Mouse (Mus musculus) liver, adult (tissue): ENCODE measurements around the gene Prkce.

Experiments used
- GATA4 ChIP-seq: IDR thresholded peaks from 2 replicates; pipeline ENCODE4 v1.6.1; 2014; ENCODE audit warnings: mild to moderate bottlenecking, low read length; ENCODE audit not compliant: insufficient replicate concordance

Prkce gene

GRCm38 (mm10) chr17:86433813-86434212, 266.2 kb downstream of the Prkce start:
- no peak for TF ChIP-seq GATA4

GRCm38 (mm10) chr17:86434781-86435180, 267.2 kb downstream of the Prkce start:
- no peak for TF ChIP-seq GATA4

DNA sequence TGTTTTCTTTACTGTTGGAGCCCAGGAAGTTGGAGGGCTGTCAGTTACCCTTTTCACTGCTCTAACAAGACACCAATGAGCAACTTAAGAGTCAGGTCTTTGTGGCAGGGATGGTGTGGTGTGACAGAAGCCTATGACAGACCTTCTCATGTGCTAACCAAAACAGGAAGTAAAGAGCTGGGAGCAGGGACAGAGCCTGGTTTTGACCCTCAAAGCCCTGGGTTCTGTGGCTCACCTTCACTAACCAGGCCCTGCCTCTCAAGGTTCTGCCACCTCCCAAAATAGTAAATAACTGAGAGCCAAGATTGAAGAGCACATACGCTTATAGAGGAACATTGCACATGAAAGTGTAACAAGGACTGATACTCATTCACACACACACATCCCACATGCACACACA, 268.0 kb downstream of the Prkce start:
- no peak for TF ChIP-seq GATA4

DNA sequence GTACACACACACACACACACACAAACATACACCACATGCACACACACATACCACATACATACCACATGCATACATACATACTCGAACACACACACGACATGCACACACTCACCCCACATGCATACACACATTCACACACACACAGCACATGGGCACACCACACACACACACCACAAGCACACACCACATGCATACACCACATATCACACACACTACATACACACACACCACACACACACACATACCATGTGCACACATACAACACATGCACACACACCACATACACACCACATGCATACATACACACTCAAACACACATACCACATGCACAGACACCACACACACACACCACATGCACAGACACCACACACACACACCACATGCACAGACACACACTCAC, 268.4 kb downstream of the Prkce start:
- no peak for TF ChIP-seq GATA4

- no peak for TF ChIP-seq GATA4
Observed at GRCm38 (mm10) chr17:86436583-86437370, 269.2 kb downstream of the Prkce start.

DNA sequence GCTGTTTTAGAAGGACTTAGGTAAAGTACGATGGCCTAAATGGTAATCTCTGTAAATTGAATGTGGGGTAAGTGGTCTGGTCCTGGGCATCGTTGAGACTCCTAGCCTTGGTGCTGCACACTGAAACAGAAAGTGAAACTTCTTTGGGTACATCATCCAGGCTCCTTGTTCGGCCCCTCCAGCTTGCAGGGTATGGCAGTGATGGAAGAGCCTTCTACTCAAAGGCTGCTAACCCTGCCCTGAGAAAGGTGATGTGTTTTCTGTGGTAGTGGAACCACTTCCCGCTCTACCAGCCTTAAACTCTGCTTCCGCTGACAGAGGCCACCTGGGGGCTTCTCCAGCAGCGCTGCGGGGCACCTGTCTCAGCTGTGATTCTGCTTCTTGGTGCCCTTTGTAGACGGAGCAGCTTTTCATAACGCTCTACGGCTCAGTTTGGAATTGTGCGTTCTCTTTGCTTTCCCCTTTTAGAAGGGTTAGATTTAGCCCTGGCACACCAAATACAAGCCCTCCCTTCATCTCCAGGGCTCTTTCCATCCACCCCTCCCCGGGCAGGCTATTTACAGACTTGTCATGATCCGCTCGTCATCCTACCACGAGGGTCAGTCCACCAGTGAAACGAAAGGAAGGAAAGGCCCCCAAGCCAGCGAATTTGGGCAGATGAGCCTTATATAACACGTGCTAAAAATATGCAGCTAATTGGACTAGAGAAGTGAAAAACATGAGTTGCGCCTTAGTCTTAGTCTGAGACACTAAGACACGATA, 270.1 kb downstream of the Prkce start:
- TF ChIP-seq GATA4, result no peak

DNA sequence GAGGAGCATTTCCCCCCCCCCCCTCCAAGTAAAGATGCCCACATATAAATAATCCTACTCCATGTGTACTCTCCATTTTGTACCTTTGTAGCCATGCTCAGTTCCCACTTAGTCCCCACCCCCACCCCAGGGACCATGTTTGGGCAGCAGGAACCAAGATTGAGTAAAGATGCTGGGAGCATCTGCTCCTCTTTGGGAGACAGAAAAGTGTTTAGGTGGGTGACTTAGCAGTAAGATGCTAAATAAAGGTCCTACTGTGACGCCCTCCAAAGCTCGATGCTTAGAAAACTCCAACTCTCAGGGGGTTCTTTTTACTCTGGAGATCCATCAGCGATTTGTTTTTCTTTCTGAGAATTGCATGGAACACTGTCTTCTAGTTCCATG, 270.7 kb downstream of the Prkce start:
- no peak for TF ChIP-seq GATA4

- no peak for TF ChIP-seq GATA4
Observed at GRCm38 (mm10) chr17:86438763-86439162, 271.2 kb downstream of the Prkce start.

GRCm38 (mm10) chr17:86441098-86441497, 273.5 kb downstream of the Prkce start:
- no peak for TF ChIP-seq GATA4

DNA sequence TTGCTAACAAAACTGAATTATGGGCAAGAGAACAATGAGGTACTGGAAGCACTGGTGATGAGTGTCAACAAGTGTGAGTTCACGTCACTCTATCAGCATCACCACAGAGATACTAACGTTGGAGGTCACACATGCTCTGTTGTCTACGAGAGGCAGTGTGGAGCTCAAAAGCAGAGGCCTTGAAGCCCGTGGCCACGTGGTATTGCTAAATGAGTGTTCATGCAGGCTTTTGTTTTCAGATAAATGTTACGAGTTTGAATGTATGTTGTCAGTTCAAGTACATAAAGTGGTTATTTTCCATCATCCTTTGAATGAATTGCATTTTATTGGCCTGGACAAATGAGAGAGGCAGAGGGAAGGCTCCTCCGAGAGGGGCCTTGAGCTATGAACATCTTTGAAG, 276.3 kb downstream of the Prkce start:
- no peak for TF ChIP-seq GATA4

GRCm38 (mm10) chr17:86444578-86445419, 277.2 kb downstream of the Prkce start:
- no peak; the same call in 1 of the 2 replicates for TF ChIP-seq GATA4

DNA sequence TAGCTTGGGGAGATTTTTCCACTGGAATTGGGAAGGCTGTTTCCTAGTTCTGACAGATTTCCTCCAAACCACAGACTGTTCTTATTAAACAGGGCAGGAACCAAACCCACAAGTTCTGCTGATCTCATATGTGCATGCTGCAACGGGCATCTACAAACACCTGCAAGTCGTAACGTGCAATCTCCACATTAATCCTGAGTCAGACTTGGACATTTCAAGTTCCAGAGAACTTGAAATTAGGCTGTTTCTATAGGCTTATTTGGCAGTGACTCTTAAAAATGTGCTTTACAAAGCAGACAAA, 277.8 kb downstream of the Prkce start:
- no peak for TF ChIP-seq GATA4

DNA sequence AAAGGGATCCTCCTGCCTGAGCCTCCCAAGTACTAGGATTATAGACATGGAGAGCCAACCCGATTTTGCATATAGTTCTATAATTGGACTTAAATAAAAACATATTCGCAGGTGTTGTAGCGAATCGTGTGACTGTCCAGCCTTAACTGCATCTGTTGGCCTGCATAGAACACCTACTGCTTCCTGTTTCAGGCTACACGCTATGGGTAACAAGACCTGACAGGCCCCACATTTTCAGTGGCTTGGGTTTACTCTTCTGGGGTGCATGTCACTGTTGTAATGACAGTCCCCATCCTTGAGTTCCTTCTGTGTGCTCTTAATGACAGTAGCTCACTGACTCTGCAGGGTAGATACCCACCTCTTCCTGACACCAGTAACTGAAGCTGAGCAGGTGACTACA, 278.3 kb downstream of the Prkce start:
- TF ChIP-seq GATA4, result no peak

DNA sequence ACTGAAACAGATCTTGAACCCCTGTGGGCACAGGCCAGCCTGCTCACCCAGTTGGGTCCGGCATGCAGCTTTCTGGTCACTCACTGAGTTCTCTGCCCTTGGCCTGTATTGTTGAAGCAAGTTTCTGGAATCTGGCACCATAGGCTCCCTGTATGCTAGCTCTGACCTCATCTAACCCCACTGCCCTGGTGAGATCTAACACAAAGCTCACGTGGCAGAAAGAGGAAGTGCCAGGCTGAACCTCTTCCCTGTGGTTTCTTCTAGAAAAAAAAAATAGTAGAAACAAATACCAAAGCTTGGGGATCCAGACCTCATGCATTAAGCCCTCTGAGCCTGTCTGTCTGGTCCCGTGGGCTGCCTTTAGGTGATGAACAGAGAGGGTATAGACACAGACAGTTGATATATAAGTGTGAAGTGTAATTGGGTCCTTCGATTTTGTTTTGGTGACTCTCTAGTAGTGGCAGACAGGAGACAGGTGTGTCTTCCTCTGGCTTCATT, 279.6 kb downstream of the Prkce start:
- TF ChIP-seq GATA4, result no peak

- no peak for TF ChIP-seq GATA4
Observed at GRCm38 (mm10) chr17:86452934-86453333, 285.3 kb downstream of the Prkce start.
